Mouse (Mus musculus) small intestine, adult 2 months (tissue): ENCODE measurements around the gene Scn7a.

Source experiments
- CTCF ChIP-seq: fragments of 200-500 bp; IDR thresholded peaks from 2 replicates; pipeline ENCODE4 v1.5.1; 2012; ENCODE audit warnings: low read depth, mild to moderate bottlenecking, control low read depth, inconsistent platforms, low read length, moderate library complexity, mixed read lengths; ENCODE audit not compliant: insufficient replicate concordance, insufficient read length; ENCODE audit errors: extremely low read depth
- POLR2A ChIP-seq: fragments of 200-500 bp; IDR thresholded peaks from 2 replicates; pipeline ENCODE4 v1.6.1; 2012; ENCODE audit warnings: low read depth, mild to moderate bottlenecking, control low read depth, inconsistent platforms, low read length, moderate library complexity

GRCm38 (mm10) chr2:66784765-66785164 lies at the start of gene Scn7a:
- TF ChIP-seq CTCF (no peak), POLR2A (no peak)
